Mouse (Mus musculus) adrenal gland (tissue): ENCODE measurements around the gene Zdhhc22.

Experiments used
- intact Hi-C: fragments of 180-260 bp; cut with DNase I; formaldehyde crosslinking; loops from one replicate; pipeline ENCODE4 v1.15.1; 2025

Zdhhc22 gene

GRCm38 (mm10) chr12:86998699-86999098 is 8.5 kb upstream of the Zdhhc22 start:
- intact Hi-C loops: no loop called here

- intact Hi-C loops: no loop called here
These were observed 5.7 kb upstream of the Zdhhc22 start for GRCm38 (mm10) chr12:86995931-86996330.

GRCm38 (mm10) chr12:86994776-86995175 is 4.5 kb upstream of the Zdhhc22 start:
- intact Hi-C loops: no loop called here

- intact Hi-C loops: no loop called here
These were observed 3.9 kb upstream of the Zdhhc22 start for GRCm38 (mm10) chr12:86994166-86994565.

- intact Hi-C loops: no loop called here
These were observed 503 bp upstream of the Zdhhc22 start for GRCm38 (mm10) chr12:86990755-86991110.

GRCm38 (mm10) chr12:86989378-86989777 is 852 bp downstream of the Zdhhc22 start:
- intact Hi-C loops: no loop called here

- intact Hi-C loops: no loop called here
These were observed 2.0 kb downstream of the Zdhhc22 start for GRCm38 (mm10) chr12:86988227-86988626.

GRCm38 (mm10) chr12:86986562-86986961 is 3.7 kb downstream of the Zdhhc22 start:
- intact Hi-C loops: no loop called here

GRCm38 (mm10) chr12:86984194-86984555 is 6.1 kb downstream of the Zdhhc22 start:
- intact Hi-C loops: no loop called here

GRCm38 (mm10) chr12:86983470-86984193 is 6.6 kb downstream of the Zdhhc22 start:
- intact Hi-C loops: no loop called here

- intact Hi-C loops: no loop called here
These were observed 9.1 kb downstream of the Zdhhc22 start for GRCm38 (mm10) chr12:86981180-86981579.

- intact Hi-C loops: loop anchor here (2.0 kb wide), 1 partner anchor 209 kb away; no protein-coding TSS in a partner anchor
These were observed 12.4 kb downstream of the Zdhhc22 start for GRCm38 (mm10) chr12:86977833-86978232.

GRCm38 (mm10) chr12:86976511-86977168 is 13.6 kb downstream of the Zdhhc22 start:
- intact Hi-C loops: no loop called here

GRCm38 (mm10) chr12:86975761-86976160 is 14.5 kb downstream of the Zdhhc22 start:
- intact Hi-C loops: no loop called here

GRCm38 (mm10) chr12:86974387-86975288 is 15.6 kb downstream of the Zdhhc22 start:
- intact Hi-C loops: no loop called here

GRCm38 (mm10) chr12:86973706-86974105 is 16.5 kb downstream of the Zdhhc22 start:
- intact Hi-C loops: no loop called here

GRCm38 (mm10) chr12:86973216-86973615 is 17.0 kb downstream of the Zdhhc22 start:
- intact Hi-C loops: no loop called here

GRCm38 (mm10) chr12:86971089-86971488 is 19.1 kb downstream of the Zdhhc22 start:
- intact Hi-C loops: no loop called here

GRCm38 (mm10) chr12:86969220-86969601 is 21.0 kb downstream of the Zdhhc22 start:
- intact Hi-C loops: no loop called here

- intact Hi-C loops: no loop called here
These were observed 21.6 kb downstream of the Zdhhc22 start for GRCm38 (mm10) chr12:86968468-86969219.

GRCm38 (mm10) chr12:86965237-86965799 is 24.9 kb downstream of the Zdhhc22 start:
- intact Hi-C loops: no loop called here
